Mouse (Mus musculus) adrenal gland, adult 18-20 months (tissue): Measurements from ENCODE around the gene Ffar4. TPM values are rescaled to one million over a fixed set of nuclear protein-coding genes. Genes with fewer than 3 reads are reported as not detected.

ENCODE experiments used
- total RNA-seq, 2 experiments: library from RNA; stranded (reverse); gene quantifications; 1 replicate in 1 of 2; 2 replicates in 1 of 2; pipeline ENCODE4 v1.2.3; 2021

Gene Ffar4
- total RNA-seq, 2 experiments from 2014 or later = 14.0 to 40.8 TPM

Other genes starting within 250 kb of the Ffar4 start
- 10 to 100 TPM; 29.4 to 34.1 TPM for gene Myof, start 53.5 kb upstream of the Ffar4 start, total RNA-seq
- under 1 TPM; 0.35 to 0.73 TPM for gene Cep55, start 42.1 kb upstream of the Ffar4 start, total RNA-seq
- 100 to 1,000 TPM in 1 of 2 experiments, 10 to 100 TPM in 1; 42.9 to 149 TPM for gene Rbp4, start 28.2 kb downstream of the Ffar4 start, total RNA-seq
- not detected for gene Pde6c, start 35.7 kb downstream of the Ffar4 start, total RNA-seq
- gene Fra10ac1, start 127.1 kb downstream of the Ffar4 start, total RNA-seq = 10 to 100 TPM; 13.0 to 14.7 TPM
- gene Lgi1, start 167.5 kb downstream of the Ffar4 start, total RNA-seq = under 1 TPM; 0.74 to 0.93 TPM